Mouse (Mus musculus) intestine, embryonic 16.5 days (tissue): Measurements from ENCODE around the gene Zfp286. TPM values are rescaled to one million over a fixed set of nuclear protein-coding genes. Genes with fewer than 3 reads are reported as not detected.

Source experiments
- ATAC-seq: fragments of 200-750 bp; cut with Nextera tagmentation; 2 replicates; pipeline ENCODE4 v1.8.0; 2017; ENCODE audit warnings: moderate TSS enrichment, moderate library complexity
- H3K27ac ChIP-seq: fragments of 300-500 bp; sonication (generic); 2 replicates; pipeline ENCODE4 v1.5.1; 2014; ENCODE audit warnings: mild to moderate bottlenecking, low read length
- H3K27me3 ChIP-seq: fragments of 300-500 bp; sonication (generic); replicated peaks from 2 replicates; pipeline ENCODE4 v1.6.1; 2014; ENCODE audit warnings: low read length, control low read depth, mixed read lengths; ENCODE audit not compliant: control insufficient read depth, insufficient read depth
- H3K36me3 ChIP-seq: fragments of 300-500 bp; sonication (generic); 2 replicates; pipeline ENCODE4 v1.6.1; 2014; ENCODE audit warnings: low read length, control low read depth; ENCODE audit not compliant: control insufficient read depth, insufficient read depth
- H3K4me1 ChIP-seq: fragments of 300-500 bp; sonication (generic); 2 replicates; pipeline ENCODE4 v1.6.1; 2014; ENCODE audit warnings: low read length, control low read depth, mixed read lengths; ENCODE audit not compliant: control insufficient read depth, insufficient read depth
- H3K4me2 ChIP-seq: fragments of 300-500 bp; sonication (generic); 2 replicates; pipeline ENCODE4 v1.6.1; 2014; ENCODE audit warnings: low read depth, low read length, control low read depth
- H3K4me3 ChIP-seq: fragments of 300-500 bp; sonication (generic); 2 replicates; pipeline ENCODE4 v1.5.1; 2014; ENCODE audit warnings: mild to moderate bottlenecking, low read length
- H3K9ac ChIP-seq: fragments of 300-500 bp; sonication (generic); 2 replicates; pipeline ENCODE4 v1.6.1; 2014; ENCODE audit warnings: low read depth, low read length
- H3K9me3 ChIP-seq: fragments of 300-500 bp; sonication (generic); 2 replicates; pipeline ENCODE4 v1.6.1; 2016; ENCODE audit warnings: low read length, control low read depth; ENCODE audit not compliant: control insufficient read depth
- WGBS: fragments of 180-500 bp; shearing (Covaris S2); extraction: QIAGEN DNeasy Blood & Tissue Kit; methylation state at CpG from one replicate; pipeline ENCODE4 v1.1.7; 2014; 5-methylcytosine and 5-hydroxymethylcytosine counted together
- polyA plus RNA-seq: library from polyadenylated mRNA; unstranded; fragments of >200 nt; fragmentation: Nextera tagmentation; extraction: Ambion mirVana; gene quantifications from 2 replicates; pipeline ENCODE4 v1.2.1, GENCODE M21; 2015

Zfp286 gene
- 7.9 and 10.5 TPM in 2 replicates for polyA plus RNA-seq

DNA sequence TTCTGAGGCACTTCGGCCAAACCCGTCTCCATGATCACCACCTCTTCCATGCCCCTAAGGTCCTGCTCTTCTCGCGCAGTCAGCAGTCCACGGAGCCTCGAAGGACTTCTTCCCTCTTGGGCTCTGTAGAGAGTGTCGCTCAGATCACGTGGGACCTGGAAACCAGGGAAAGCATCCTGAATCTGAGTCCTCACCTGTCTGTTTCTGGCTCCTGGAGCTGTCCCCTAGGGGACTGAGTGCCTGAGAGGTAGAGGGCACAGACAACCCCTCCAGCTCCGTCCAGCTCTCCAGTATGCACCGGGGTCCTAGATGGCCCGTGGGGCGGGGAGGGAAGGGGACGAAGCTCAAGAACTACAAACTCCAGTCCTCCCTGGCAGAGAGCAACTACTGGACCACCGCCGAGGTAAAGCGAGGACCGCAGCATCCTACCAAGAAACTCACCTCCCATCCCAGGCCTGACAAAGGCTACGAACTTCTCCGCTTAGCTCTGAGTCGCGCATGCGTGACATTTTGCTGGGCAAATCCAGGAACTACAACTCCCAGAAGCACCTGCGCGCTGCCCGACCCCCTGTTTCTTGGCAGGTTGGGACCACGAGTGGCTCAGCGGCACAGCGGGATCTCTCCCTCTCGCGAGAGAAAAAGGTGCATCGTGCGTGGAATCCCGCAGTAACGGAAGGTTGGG is at the start of gene Zfp286:
Gene Zfp286 (minus strand): TSS at position 528 of the 682 bp plus-strand sequence.
- no peaks in the 10 kb centered on the region for H3K27me3 ChIP-seq
- WGBS, result 5% methylated on average over 34 of the region's 34 CpGs
- H3K27ac ChIP-seq, result no peak within 1 kb of the TSS
- H3K4me1 ChIP-seq, result no peaks in the 10 kb centered on the region
- peak within 1 kb of the TSS; percentile 86 for H3K4me2 ChIP-seq
- ATAC-seq, result peak; percentile 94
- H3K36me3 ChIP-seq, result no peaks in the 10 kb centered on the region
- H3K9me3 ChIP-seq, result no peaks in the 10 kb centered on the region
- H3K4me3 ChIP-seq, result peak within 1 kb of the TSS; percentile 60
- peak within 1 kb of the TSS; percentile 73 for H3K9ac ChIP-seq

DNA sequence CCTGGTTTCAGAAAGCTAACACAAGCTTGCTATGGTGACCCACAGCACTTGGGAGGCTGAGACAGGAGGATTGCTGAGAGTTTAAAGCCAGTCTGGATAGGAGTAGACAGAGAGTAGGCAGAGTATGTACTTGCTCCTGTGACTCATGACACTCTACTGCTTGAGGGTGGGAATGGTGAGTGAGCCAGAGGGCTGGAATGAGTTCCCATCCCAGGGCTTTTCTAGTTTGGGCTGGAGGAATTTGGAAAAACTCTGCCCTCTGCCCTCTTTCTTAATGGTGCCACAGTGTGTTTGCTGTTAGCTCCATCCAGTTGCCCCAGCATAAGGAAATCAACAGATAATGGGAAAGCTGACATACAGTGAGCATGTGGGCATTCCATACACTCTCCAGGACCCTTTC is 42.6 kb upstream of the Zfp286 start:
- Histone ChIP-seq H3K4me1 (0 out of 2 replicates have a peak, but pooled peaks cover under 1% of the 10 kb centered on the region), H3K9me3 (no peaks in the 10 kb centered on the region), H3K9ac (no peak overlapping the region), H3K27ac (no peak overlapping the region), H3K4me3 (no peak overlapping the region), H3K4me2 (no peak overlapping the region), H3K36me3 (no peaks in the 10 kb centered on the region; the same call in 1 of the 2 replicates), H3K27me3 (no peaks in the 10 kb centered on the region)
- no peak for ATAC-seq

DNA sequence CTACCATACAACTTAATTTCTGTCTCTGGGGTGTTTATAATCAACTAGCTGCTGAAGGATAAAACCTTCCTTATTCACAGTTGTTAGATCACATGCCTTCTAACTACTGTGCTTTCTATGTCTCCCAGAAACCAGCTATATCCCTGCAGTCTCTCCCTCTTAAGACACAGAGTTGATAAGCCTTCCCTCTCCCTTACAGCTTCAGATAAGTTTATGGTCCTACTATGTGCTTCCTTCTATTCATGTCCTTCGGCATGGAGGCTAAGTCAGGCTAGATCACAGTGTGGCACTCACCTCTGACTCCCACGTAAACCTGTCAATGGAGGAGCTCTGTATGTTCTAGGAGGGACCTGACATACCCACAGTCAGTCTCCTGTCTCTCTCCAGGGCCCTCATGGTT is 41.1 kb upstream of the Zfp286 start:
- no peak overlapping the region for H3K27ac ChIP-seq
- no peaks in the 10 kb centered on the region for H3K27me3 ChIP-seq
- H3K4me2 ChIP-seq, result no peak overlapping the region
- no peak overlapping the region for H3K9ac ChIP-seq
- no peaks in the 10 kb centered on the region; the same call in 1 of the 2 replicates for H3K36me3 ChIP-seq
- H3K9me3 ChIP-seq, result no peaks in the 10 kb centered on the region
- 85% methylated on average over 2 of the region's 2 CpGs for whole genome bisulfite sequencing
- H3K4me3 ChIP-seq, result no peak overlapping the region
- no peak for ATAC-seq
- peaks cover 10% of the 10 kb centered on the region; the same call in 1 of the 2 replicates for H3K4me1 ChIP-seq

DNA sequence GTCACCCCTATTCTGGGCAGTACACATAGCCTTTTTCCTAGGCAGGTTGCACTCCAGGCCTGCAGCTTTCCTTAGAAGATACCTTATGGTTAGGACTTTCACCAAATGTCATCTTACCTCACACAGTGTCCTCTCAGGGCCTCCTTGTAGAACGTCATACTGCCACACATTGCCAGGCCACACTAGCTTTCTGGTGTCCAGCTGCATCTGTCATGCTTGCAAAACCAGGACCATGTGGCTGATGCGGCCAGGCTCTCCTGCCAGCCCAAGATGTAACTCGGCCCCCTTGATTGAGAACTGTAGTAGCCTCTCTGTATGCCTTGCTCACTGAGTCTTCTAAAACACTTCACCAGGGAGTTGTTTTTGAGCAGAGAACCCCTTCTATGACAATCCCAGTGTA is 38.6 kb upstream of the Zfp286 start:
- Histone ChIP-seq H3K4me3 (no peak overlapping the region), H3K4me2 (no peak overlapping the region), H3K27ac (no peak overlapping the region), H3K9me3 (no peaks in the 10 kb centered on the region), H3K27me3 (no peaks in the 10 kb centered on the region), H3K9ac (no peak overlapping the region), H3K36me3 (no peaks in the 10 kb centered on the region; the same call in 1 of the 2 replicates), H3K4me1 (peaks cover 16% of the 10 kb centered on the region; the same call in 1 of the 2 replicates)
- 88% methylated on average over 3 of the region's 3 CpGs for WGBS
- no peak for ATAC-seq

- WGBS, result 60% methylated on average over 4 of the region's 4 CpGs
- Histone ChIP-seq H3K4me2 (no peak overlapping the region), H3K9me3 (no peaks in the 10 kb centered on the region), H3K9ac (no peak overlapping the region), H3K4me1 (peaks cover 16% of the 10 kb centered on the region; the same call in 1 of the 2 replicates), H3K36me3 (no peaks in the 10 kb centered on the region; the same call in 1 of the 2 replicates), H3K4me3 (no peak overlapping the region), H3K27ac (no peak overlapping the region), H3K27me3 (no peaks in the 10 kb centered on the region)
- peak; percentile 79 for ATAC-seq
These were observed 37.9 kb upstream of the Zfp286 start for GRCm38 (mm10) chr11:62827135-62827534.

GRCm38 (mm10) chr11:62826106-62826733 is 37.0 kb upstream of the Zfp286 start:
- Histone ChIP-seq H3K9ac (no peak overlapping the region), H3K4me2 (no peak overlapping the region), H3K9me3 (no peaks in the 10 kb centered on the region), H3K36me3 (no peaks in the 10 kb centered on the region), H3K27me3 (no peaks in the 10 kb centered on the region), H3K4me1 (peaks cover 20% of the 10 kb centered on the region; the same call in 1 of the 2 replicates), H3K27ac (no peak overlapping the region), H3K4me3 (no peak overlapping the region)
- WGBS, result 51% methylated on average over 6 of the region's 6 CpGs
- ATAC-seq, result no peak

- H3K36me3 ChIP-seq, result no peaks in the 10 kb centered on the region
- WGBS, result 66% methylated on average over 9 of the region's 9 CpGs
- peaks cover 20% of the 10 kb centered on the region; the same call in 1 of the 2 replicates for H3K4me1 ChIP-seq
- H3K9me3 ChIP-seq, result no peaks in the 10 kb centered on the region
- no peak overlapping the region for H3K4me2 ChIP-seq
- no peaks in the 10 kb centered on the region for H3K27me3 ChIP-seq
- no peak overlapping the region for H3K4me3 ChIP-seq
- H3K27ac ChIP-seq, result no peak overlapping the region
- no peak for ATAC-seq
- H3K9ac ChIP-seq, result no peak overlapping the region
These were observed 36.2 kb upstream of the Zfp286 start for GRCm38 (mm10) chr11:62825222-62826105.

- Histone ChIP-seq H3K4me3 (no peak overlapping the region), H3K36me3 (no peaks in the 10 kb centered on the region), H3K9me3 (no peaks in the 10 kb centered on the region), H3K27me3 (no peaks in the 10 kb centered on the region), H3K9ac (no peak overlapping the region), H3K4me2 (no peak overlapping the region), H3K27ac (no peak overlapping the region), H3K4me1 (peaks cover 26% of the 10 kb centered on the region)
- no peak for ATAC-seq
- 59% methylated on average over 7 of the region's 7 CpGs for WGBS
These were observed 34.9 kb upstream of the Zfp286 start for GRCm38 (mm10) chr11:62824211-62824610.

- no peak overlapping the region for H3K9ac ChIP-seq
- H3K4me2 ChIP-seq, result peak overlapping the region; percentile 57
- no peaks in the 10 kb centered on the region for H3K27me3 ChIP-seq
- H3K4me1 ChIP-seq, result peaks cover 32% of the 10 kb centered on the region
- no peaks in the 10 kb centered on the region for H3K36me3 ChIP-seq
- H3K9me3 ChIP-seq, result no peaks in the 10 kb centered on the region
- H3K4me3 ChIP-seq, result peak overlapping the region; percentile 42
- ATAC-seq, result no peak
- peak overlapping the region; percentile 54 for H3K27ac ChIP-seq
- 54% methylated on average over 5 of the region's 5 CpGs for WGBS
These were observed 32.6 kb upstream of the Zfp286 start for GRCm38 (mm10) chr11:62821893-62822292.
